Mouse (Mus musculus) heart, embryonic 15.5 days (tissue): ENCODE data around the gene Iffo2. TPM values are rescaled to one million over a fixed set of nuclear protein-coding genes. Genes with fewer than 3 reads are reported as not detected.

Experiments used
- ATAC-seq: fragments of 200-750 bp; cut with Nextera tagmentation; replicated peaks from 2 replicates; pipeline ENCODE4 v1.8.0; 2017; ENCODE audit warnings: low read depth, moderate TSS enrichment; ENCODE audit not compliant: insufficient number of reproducible peaks, insufficient read depth, low FRiP score
- H3K27ac ChIP-seq: fragments of 300-500 bp; sonication (generic); 2 replicates; pipeline ENCODE4 v1.5.1; 2015; ENCODE audit warnings: mild to moderate bottlenecking, inconsistent platforms
- H3K27me3 ChIP-seq: fragments of 300-500 bp; sonication (generic); 2 replicates; pipeline ENCODE4 v1.6.1; 2015; ENCODE audit warnings: inconsistent platforms
- H3K36me3 ChIP-seq: fragments of 300-500 bp; sonication (generic); 2 replicates; pipeline ENCODE4 v1.6.1; 2015; ENCODE audit warnings: mild to moderate bottlenecking, inconsistent platforms
- H3K4me1 ChIP-seq: fragments of 300-500 bp; sonication (generic); replicated peaks from 2 replicates; pipeline ENCODE4 v1.6.1; 2015; ENCODE audit warnings: inconsistent platforms
- H3K4me2 ChIP-seq: fragments of 300-500 bp; sonication (generic); 2 replicates; pipeline ENCODE4 v1.6.1; 2015; ENCODE audit warnings: inconsistent platforms, mild to moderate bottlenecking, moderate library complexity
- H3K4me3 ChIP-seq: fragments of 300-500 bp; sonication (generic); 2 replicates; pipeline ENCODE4 v1.5.1; 2015; ENCODE audit warnings: mild to moderate bottlenecking, inconsistent platforms
- H3K9ac ChIP-seq: fragments of 300-500 bp; sonication (generic); 2 replicates; pipeline ENCODE4 v1.6.1; 2015; ENCODE audit warnings: mild to moderate bottlenecking, inconsistent platforms
- H3K9me3 ChIP-seq: fragments of 300-500 bp; sonication (generic); replicated peaks from 2 replicates; pipeline ENCODE4 v1.6.1; 2016; ENCODE audit warnings: inconsistent platforms
- WGBS: fragments of 180-500 bp; shearing (Covaris S2); methylation state at CpG from one replicate; pipeline ENCODE4 v1.1.7; 2015; ENCODE audit warnings: mixed read lengths; 5-methylcytosine and 5-hydroxymethylcytosine counted together
- polyA plus RNA-seq: library from polyadenylated mRNA; unstranded; fragments of >200 nt; fragmentation: Nextera tagmentation; extraction: Ambion mirVana; gene quantifications from 2 replicates; pipeline ENCODE4 v1.2.1, GENCODE M21; 2015

Iffo2 gene
- polyA plus RNA-seq, 1 experiment from 2014 or later: 3.4 TPM

DNA sequence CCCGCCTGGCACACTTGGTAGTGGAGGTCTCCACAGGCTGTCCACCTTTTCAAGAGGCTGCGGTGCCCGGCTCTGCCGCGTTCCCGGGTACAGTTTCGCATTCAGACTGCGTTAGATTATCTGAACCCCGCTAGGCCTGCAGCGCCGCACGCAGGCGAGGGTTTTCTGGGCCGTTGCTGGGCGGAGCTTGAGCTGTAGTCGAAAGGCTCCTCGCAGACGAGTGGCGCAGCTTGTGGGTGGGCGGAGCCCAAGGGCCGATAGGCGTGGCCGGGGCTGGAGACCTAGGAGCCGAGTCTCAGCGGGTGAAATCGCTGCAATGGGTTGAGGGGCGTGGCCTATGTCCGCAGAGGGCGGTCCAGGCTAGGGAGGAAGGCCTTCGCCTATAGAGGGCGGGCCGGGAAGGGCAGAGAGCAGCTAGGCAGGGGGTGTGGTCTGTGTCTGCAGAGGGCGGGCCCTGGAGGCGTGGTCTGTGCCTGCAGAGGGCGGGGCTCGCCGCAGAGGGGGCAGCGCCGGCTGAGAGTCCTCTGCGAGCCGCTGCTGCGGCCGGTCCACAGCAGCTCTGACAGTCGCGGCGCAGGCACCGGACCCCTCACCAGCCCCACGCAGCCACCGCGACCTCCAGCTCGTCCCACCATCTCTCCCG is 43.9 kb downstream of the Iffo2 start:
- no peaks in the 10 kb centered on the region for H3K36me3 ChIP-seq
- H3K4me1 ChIP-seq: peaks cover 38% of the 10 kb centered on the region
- peaks cover 19% of the 10 kb centered on the region; the same call in 1 of the 2 replicates for H3K27me3 ChIP-seq
- peak overlapping the region; percentile 97 for H3K4me3 ChIP-seq
- under 1% methylated on average over 52 of the region's 52 CpGs for WGBS
- peak overlapping the region; percentile 95 for H3K9ac ChIP-seq
- peak overlapping the region; percentile 90 for H3K27ac ChIP-seq
- ATAC-seq: peak; percentile 97
- H3K9me3 ChIP-seq: no peaks in the 10 kb centered on the region
- H3K4me2 ChIP-seq: peak overlapping the region; percentile 95

- Histone ChIP-seq H3K9me3 (no peaks in the 10 kb centered on the region), H3K4me3 (peak overlapping the region; percentile 97), H3K9ac (peak overlapping the region; percentile 95), H3K27me3 (peaks cover 16% of the 10 kb centered on the region; the same call in 1 of the 2 replicates), H3K36me3 (no peaks in the 10 kb centered on the region), H3K4me2 (peak overlapping the region; percentile 95), H3K27ac (peak overlapping the region; percentile 90), H3K4me1 (peaks cover 46% of the 10 kb centered on the region)
- WGBS: under 1% methylated on average over 109 of the region's 111 CpGs
- peak; percentile 47 for ATAC-seq
These were observed 44.7 kb downstream of the Iffo2 start for GRCm38 (mm10) chr4:139574799-139575672.

GRCm38 (mm10) chr4:139575673-139576003 is 45.3 kb downstream of the Iffo2 start:
- ATAC-seq: no peak
- peak overlapping the region; percentile 95 for H3K9ac ChIP-seq
- peaks cover 13% of the 10 kb centered on the region; the same call in 1 of the 2 replicates for H3K27me3 ChIP-seq
- no peaks in the 10 kb centered on the region for H3K36me3 ChIP-seq
- H3K9me3 ChIP-seq: no peaks in the 10 kb centered on the region
- H3K27ac ChIP-seq: peak overlapping the region; percentile 90
- H3K4me3 ChIP-seq: peak overlapping the region; percentile 97
- 7% methylated on average over 14 of the region's 14 CpGs for WGBS
- H3K4me1 ChIP-seq: peaks cover 52% of the 10 kb centered on the region
- H3K4me2 ChIP-seq: peak overlapping the region; percentile 95

DNA sequence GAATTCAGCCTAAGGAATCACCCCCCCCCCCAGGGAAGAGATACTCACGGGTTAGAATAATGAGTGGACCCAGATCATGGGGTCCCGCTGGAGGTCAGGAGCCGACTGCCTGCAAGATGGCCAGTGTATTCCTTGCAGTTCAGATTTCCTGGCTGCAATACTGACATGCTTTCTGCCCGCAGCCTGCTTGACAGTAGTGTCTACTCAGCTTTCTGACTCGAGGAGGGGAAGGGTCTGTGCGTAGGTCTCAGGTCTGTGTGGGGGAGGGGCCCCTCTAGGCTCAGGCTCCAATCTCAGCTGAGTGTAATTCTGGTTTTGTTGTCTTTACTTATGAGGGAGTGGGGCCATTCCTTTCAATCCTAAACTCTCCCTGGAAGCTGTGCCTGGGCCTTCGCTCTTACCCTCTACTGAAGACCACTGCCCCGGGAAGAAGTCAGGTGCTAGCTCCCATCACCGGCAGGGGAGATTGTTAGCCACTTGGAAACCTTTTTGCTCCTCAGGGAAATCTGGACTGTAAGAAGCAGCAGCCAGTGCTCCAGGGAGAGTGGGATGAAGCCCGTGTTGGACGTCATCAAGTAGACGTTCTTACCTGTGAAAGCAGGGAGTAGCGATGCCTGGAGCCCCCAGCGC is 46.0 kb downstream of the Iffo2 start:
- no peak for ATAC-seq
- Histone ChIP-seq H3K4me2 (peak overlapping the region; percentile 95), H3K9me3 (no peaks in the 10 kb centered on the region), H3K27me3 (peaks cover 11% of the 10 kb centered on the region; the same call in 1 of the 2 replicates), H3K4me3 (peak overlapping the region; percentile 97), H3K36me3 (no peaks in the 10 kb centered on the region), H3K9ac (peak overlapping the region; percentile 95), H3K4me1 (peaks cover 59% of the 10 kb centered on the region), H3K27ac (0 out of 2 replicates have a peak overlapping the region, but pooled peaks have one; percentile 14)
- WGBS: 48% methylated on average over 14 of the region's 14 CpGs

GRCm38 (mm10) chr4:139577006-139577405 is 46.7 kb downstream of the Iffo2 start:
- Histone ChIP-seq H3K27ac (no peak overlapping the region), H3K36me3 (no peaks in the 10 kb centered on the region), H3K4me1 (peaks cover 65% of the 10 kb centered on the region), H3K4me3 (peak overlapping the region; percentile 97), H3K4me2 (peak overlapping the region; percentile 95), H3K9ac (peak overlapping the region; percentile 95; the same call in 1 of the 2 replicates), H3K27me3 (peaks cover 11% of the 10 kb centered on the region; the same call in 1 of the 2 replicates), H3K9me3 (no peaks in the 10 kb centered on the region)
- 76% methylated on average over 7 of the region's 7 CpGs for WGBS
- ATAC-seq: no peak

- WGBS: 80% methylated on average over 8 of the region's 8 CpGs
- Histone ChIP-seq H3K9ac (no peak overlapping the region), H3K9me3 (no peaks in the 10 kb centered on the region), H3K36me3 (no peaks in the 10 kb centered on the region), H3K27me3 (no peaks in the 10 kb centered on the region), H3K4me2 (peak overlapping the region; percentile 48), H3K4me3 (0 out of 2 replicates have a peak overlapping the region, but pooled peaks have one; percentile 6), H3K4me1 (peaks cover 79% of the 10 kb centered on the region), H3K27ac (0 out of 2 replicates have a peak overlapping the region, but pooled peaks have one; percentile 5)
- ATAC-seq: no peak
These were observed 48.0 kb downstream of the Iffo2 start for GRCm38 (mm10) chr4:139578389-139578788.

DNA sequence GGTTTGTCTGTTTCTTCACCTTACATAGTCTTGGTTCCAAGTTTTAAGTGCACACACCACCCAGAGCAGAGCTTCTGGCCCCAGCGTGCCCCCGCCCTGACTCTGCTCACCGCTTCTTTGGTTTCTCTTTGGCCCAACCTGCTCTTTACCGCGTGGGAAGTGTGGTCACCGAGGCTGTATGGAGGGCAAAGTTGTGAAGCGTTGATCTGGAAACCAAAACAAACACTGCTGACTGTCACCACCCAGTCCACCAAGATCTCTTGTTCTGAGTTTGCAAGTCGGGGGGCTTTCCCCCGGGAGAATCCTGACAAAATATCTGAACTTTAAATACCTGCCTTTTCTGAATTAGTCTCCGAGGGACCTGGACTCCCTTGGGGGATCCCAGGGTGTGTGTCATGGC is 48.7 kb downstream of the Iffo2 start:
- peak overlapping the region; percentile 48 for H3K4me2 ChIP-seq
- no peak overlapping the region for H3K9ac ChIP-seq
- H3K36me3 ChIP-seq: no peaks in the 10 kb centered on the region
- H3K4me1 ChIP-seq: peaks cover 79% of the 10 kb centered on the region
- no peaks in the 10 kb centered on the region for H3K9me3 ChIP-seq
- no peaks in the 10 kb centered on the region for H3K27me3 ChIP-seq
- ATAC-seq: no peak
- no peak overlapping the region for H3K4me3 ChIP-seq
- H3K27ac ChIP-seq: peak overlapping the region; percentile 91
- WGBS: 33% methylated on average over 10 of the region's 10 CpGs

- H3K36me3 ChIP-seq: no peaks in the 10 kb centered on the region
- peak overlapping the region; percentile 48; the same call in 1 of the 2 replicates for H3K4me2 ChIP-seq
- H3K9ac ChIP-seq: no peak overlapping the region
- H3K4me3 ChIP-seq: no peak overlapping the region
- H3K4me1 ChIP-seq: peaks cover 84% of the 10 kb centered on the region
- H3K27me3 ChIP-seq: no peaks in the 10 kb centered on the region
- WGBS: 49% methylated on average over 6 of the region's 6 CpGs
- peak overlapping the region; percentile 91 for H3K27ac ChIP-seq
- no peaks in the 10 kb centered on the region for H3K9me3 ChIP-seq
- ATAC-seq: no peak
These were observed 49.1 kb downstream of the Iffo2 start for GRCm38 (mm10) chr4:139579466-139579865.

GRCm38 (mm10) chr4:139580663-139581336 is 50.5 kb downstream of the Iffo2 start:
- H3K36me3 ChIP-seq: no peaks in the 10 kb centered on the region
- no peaks in the 10 kb centered on the region for H3K27me3 ChIP-seq
- 5% methylated on average over 14 of the region's 15 CpGs for WGBS
- peak; percentile 58 for ATAC-seq
- peak overlapping the region; percentile 14 for H3K9ac ChIP-seq
- no peaks in the 10 kb centered on the region for H3K9me3 ChIP-seq
- peak overlapping the region; percentile 91 for H3K27ac ChIP-seq
- peaks cover 92% of the 10 kb centered on the region for H3K4me1 ChIP-seq
- H3K4me2 ChIP-seq: peak overlapping the region; percentile 48
- H3K4me3 ChIP-seq: peak overlapping the region; percentile 3

GRCm38 (mm10) chr4:139581427-139582051 is 51.2 kb downstream of the Iffo2 start:
- Histone ChIP-seq H3K27me3 (no peaks in the 10 kb centered on the region), H3K4me2 (peak overlapping the region; percentile 48), H3K4me3 (peak overlapping the region; percentile 3; the same call in 1 of the 2 replicates), H3K36me3 (no peaks in the 10 kb centered on the region), H3K9me3 (no peaks in the 10 kb centered on the region), H3K4me1 (peaks cover 89% of the 10 kb centered on the region), H3K9ac (peak overlapping the region; percentile 14), H3K27ac (peak overlapping the region; percentile 91)
- ATAC-seq: peak; percentile 8
- WGBS: 18% methylated on average over 6 of the region's 6 CpGs
